24 mouse cellular contexts compared by ENCODE assay signal in the genomic region with DNA sequence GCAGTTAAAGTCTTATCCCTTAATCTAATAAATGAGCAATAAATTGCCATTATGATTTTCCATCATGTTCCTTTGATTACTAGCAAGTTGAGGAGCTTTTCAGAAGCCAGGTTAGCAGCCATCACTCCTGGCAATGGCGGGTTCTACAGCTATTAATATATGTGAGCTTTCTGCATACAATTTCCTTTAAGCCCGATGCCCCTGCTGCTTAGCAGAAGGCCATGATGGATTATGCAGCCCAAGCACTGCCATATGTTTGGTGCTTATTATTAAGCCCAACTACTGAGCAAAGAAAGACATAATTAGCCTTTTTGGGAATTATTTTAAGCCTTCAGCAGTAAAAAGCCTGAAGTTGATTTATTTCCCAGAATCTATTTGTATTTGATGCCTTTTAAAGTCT.
A peak's percentile ranks its signal among the peaks of the same experiment; 100 is the strongest.
DNase-seq lines count a peak whose midpoint lies in the region; ATAC-seq and TF ChIP-seq lines count a peak whose summit lies in the region.
"Had no signal": no experiment of that assay in that cellular context is flagged by ENCODE, and none has a peak within 500 bp of the region (broad histone marks: within the 10 kb centered on the region; RNA-seq: fewer than 3 reads in every experiment).

No protein-coding gene starts in this region.

- DNase-seq in heart, adult 11 months, result peak; percentile 74
- no peak for DNase-seq in heart, adult 18-20 months
- DNase-seq in hindbrain, postnatal 0 days (ENCODE audit: low spot score), result peak; percentile 40
- peak; percentile 63 for DNase-seq in brain, embryonic 14.5 days (ENCODE audit: low read depth)
- no peak for DNase-seq in ovary, adult 18-20 months (ENCODE audit: low spot score)
- DNase-seq: adrenal gland, postnatal 36 days; cerebellum, adult 8-10 months; cerebellum, postnatal 25 days; gastrocnemius, adult 2 months; gastrocnemius, postnatal 36 days; kidney, adult 9 months; kidney, postnatal 10 days; liver, postnatal 0 days; lung, postnatal 36 days; right cerebral cortex, postnatal 14 days; thymus, postnatal 4 days had no signal

- H3K27ac ChIP-seq in hindbrain, postnatal 0 days, result no peak overlapping the region; the same call in 1 of the 2 replicates
- H3K27ac ChIP-seq in hindbrain, embryonic 13.5 days, result no peak overlapping the region
- H3K27ac ChIP-seq in embryonic fibroblast, embryonic 13.5 days (ENCODE audit: insufficient read depth, low read length), result 0 out of 2 replicates have a peak overlapping the region, but pooled peaks have one; percentile 55
- H3K27ac ChIP-seq: forebrain, embryonic 15.5 days; gastrocnemius, adult 2 months; liver, embryonic 12.5 days; midbrain, embryonic 12.5 days; neural tube, embryonic 13.5 days had no signal

- no peaks in the 10 kb centered on the region for H3K36me3 ChIP-seq in hindbrain, postnatal 0 days (ENCODE audit: insufficient read depth, low read length)
- no peaks in the 10 kb centered on the region for H3K36me3 ChIP-seq in hindbrain, embryonic 13.5 days
- H3K36me3 ChIP-seq: forebrain, embryonic 15.5 days; liver, embryonic 12.5 days; midbrain, embryonic 12.5 days; neural tube, embryonic 13.5 days had no signal

- TF ChIP-seq CTCF in hindbrain, postnatal 0 days (IDR thresholded peaks at IDR 0.05; ENCODE audit: low read depth), result no peak
- TF ChIP-seq CTCF in brain, embryonic 14.5 days (IDR thresholded peaks at IDR 0.05; ENCODE audit: borderline replicate concordance, extremely low read depth, insufficient read depth, insufficient read length), result no peak
- no peak for TF ChIP-seq CTCF in embryonic fibroblast, embryonic 13.5 days (IDR thresholded peaks at IDR 0.05; ENCODE audit: borderline replicate concordance, insufficient read depth, low read length)

- no peak for TF ChIP-seq POLR2A in brain, embryonic 14.5 days (IDR thresholded peaks at IDR 0.05; ENCODE audit: borderline replicate concordance, extremely low read depth, insufficient read depth, insufficient read length, poor library complexity, severe bottlenecking)
- no peak for TF ChIP-seq POLR2A in embryonic fibroblast, embryonic 13.5 days (IDR thresholded peaks at IDR 0.05; ENCODE audit: low read depth, low read length)

- ATAC-seq in hindbrain, postnatal 0 days, result no peak
- no peak for ATAC-seq in hindbrain, embryonic 13.5 days (ENCODE audit: low FRiP score)
- ATAC-seq: CD4-positive, CD25-positive, alpha-beta regulatory T cell, adult 4 months; forebrain, embryonic 15.5 days; intestine, postnatal 0 days; liver, embryonic 12.5 days; liver, postnatal 0 days had no signal

- no peak overlapping the region for H3K9ac ChIP-seq in hindbrain, postnatal 0 days (replicated peaks; ENCODE audit: low read length)
- H3K9ac ChIP-seq in hindbrain, embryonic 13.5 days, result no peak overlapping the region
- H3K9ac ChIP-seq: forebrain, embryonic 15.5 days; liver, embryonic 12.5 days; liver, postnatal 0 days; midbrain, embryonic 12.5 days; neural tube, embryonic 13.5 days had no signal

- H3K4me3 ChIP-seq in hindbrain, postnatal 0 days (ENCODE audit: low read length), result no peak overlapping the region
- no peak overlapping the region for H3K4me3 ChIP-seq in hindbrain, embryonic 13.5 days
- no peak overlapping the region for H3K4me3 ChIP-seq in embryonic fibroblast, embryonic 13.5 days (ENCODE audit: insufficient read depth, low read length)
- H3K4me3 ChIP-seq: forebrain, embryonic 15.5 days; gastrocnemius, adult 2 months; liver, embryonic 12.5 days; midbrain, embryonic 12.5 days; neural tube, embryonic 13.5 days had no signal

- no peaks in the 10 kb centered on the region for H3K27me3 ChIP-seq in hindbrain, postnatal 0 days (ENCODE audit: insufficient read depth, low read length)
- no peaks in the 10 kb centered on the region for H3K27me3 ChIP-seq in hindbrain, embryonic 13.5 days
- H3K27me3 ChIP-seq: forebrain, embryonic 15.5 days; liver, embryonic 12.5 days; midbrain, embryonic 12.5 days; neural tube, embryonic 13.5 days had no signal

- H3K9me3 ChIP-seq in hindbrain, postnatal 0 days (ENCODE audit: low read length), result no peaks in the 10 kb centered on the region
- H3K9me3 ChIP-seq in hindbrain, embryonic 13.5 days, result no peaks in the 10 kb centered on the region
- H3K9me3 ChIP-seq: forebrain, embryonic 15.5 days; liver, embryonic 12.5 days; midbrain, embryonic 12.5 days; neural tube, embryonic 13.5 days had no signal

- no peaks in the 10 kb centered on the region for H3K4me1 ChIP-seq in hindbrain, postnatal 0 days (ENCODE audit: insufficient read depth, low read length)
- no peaks in the 10 kb centered on the region; the same call in 1 of the 2 replicates for H3K4me1 ChIP-seq in hindbrain, embryonic 13.5 days (replicated peaks)
- H3K4me1 ChIP-seq in embryonic fibroblast, embryonic 13.5 days (ENCODE audit: control insufficient read depth, insufficient read depth, low read length), result no peaks in the 10 kb centered on the region; the same call in 1 of the 2 replicates
- H3K4me1 ChIP-seq: liver, embryonic 12.5 days; midbrain, embryonic 12.5 days; neural tube, embryonic 13.5 days had no signal

- WGBS in hindbrain, postnatal 0 days, result 53% methylated on average over 2 of the region's 2 CpGs
- WGBS in hindbrain, embryonic 13.5 days, result 59% methylated on average over 2 of the region's 2 CpGs

- no peak overlapping the region for H3K4me2 ChIP-seq in hindbrain, postnatal 0 days (ENCODE audit: low read depth, low read length)
- H3K4me2 ChIP-seq in hindbrain, embryonic 13.5 days, result no peak overlapping the region
- H3K4me2 ChIP-seq: forebrain, embryonic 15.5 days; liver, embryonic 12.5 days; midbrain, embryonic 12.5 days; neural tube, embryonic 13.5 days had no signal

Comparison
In these comparisons a context has a peak if more than half of its experiments do, and no peak if none do; other contexts are left out.
1. DNase-seq: peak in heart, adult 11 months (single experiment), hindbrain, postnatal 0 days (single experiment) and brain, embryonic 14.5 days (single experiment); none in heart, adult 18-20 months (0 of 2) and ovary, adult 18-20 months (single experiment).